Mouse (Mus musculus) CD4-positive helper T cell, adult 2 months (primary cell): ENCODE data around the gene Bbs9.

Experiments
- DNase-seq: peaks from one replicate; pipeline ENCODE4 v3.0.0-alpha.2; 2012; ENCODE audit warnings: low read depth, missing footprints, low spot score

Bbs9 gene

GRCm38 (mm10) chr9:22468170-22468898 lies 7.2 kb upstream of the Bbs9 start:
- DNase-seq = peak; percentile 92

DNA sequence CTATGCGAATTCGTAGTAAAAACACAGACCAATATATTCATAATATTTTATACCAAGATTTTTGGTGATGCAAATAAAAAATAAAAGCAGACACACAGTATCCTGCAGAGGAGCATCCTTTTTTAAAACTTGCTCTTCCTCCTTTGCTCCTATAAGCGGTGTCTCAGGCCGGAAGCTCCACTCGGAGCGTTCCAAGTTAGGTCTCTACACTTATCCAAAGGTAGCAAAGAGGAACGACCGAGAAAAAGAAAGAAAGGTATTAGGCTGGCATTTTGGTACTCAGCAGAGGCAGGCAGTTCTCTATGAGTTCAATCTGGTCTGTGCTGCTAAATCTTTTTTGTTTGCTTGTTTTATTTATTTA lies 6.6 kb upstream of the Bbs9 start:
- no peak for DNase-seq

- DNase-seq = no peak
These were observed 5.9 kb upstream of the Bbs9 start, which contains the start of gene Rp9 for GRCm38 (mm10) chr9:22469643-22470042. Gene Rp9, minus strand, starts transcription at chr9:22469743.

DNA sequence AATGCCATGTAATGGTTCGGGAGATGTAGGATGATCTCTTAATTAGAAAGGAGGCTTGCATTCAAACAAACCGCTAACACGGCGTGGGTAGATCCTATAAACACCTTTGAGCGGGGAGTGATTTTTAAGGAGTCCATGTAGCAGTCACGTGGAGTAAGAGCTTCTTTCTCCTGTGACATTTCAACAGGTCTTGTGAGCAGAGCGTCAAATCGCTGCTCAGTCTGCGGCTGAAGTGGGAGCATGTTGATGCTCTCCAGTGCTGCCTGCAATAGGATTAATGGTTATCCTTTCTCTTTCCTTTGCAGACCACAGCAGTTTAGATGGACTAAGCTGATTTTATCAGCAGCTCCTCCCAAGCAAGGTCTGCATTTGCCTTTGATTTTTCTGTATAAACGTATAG lies 750 bp downstream of the Bbs9 start:
- DNase-seq = peak; percentile 40

- DNase-seq = no peak
These were observed 3.4 kb downstream of the Bbs9 start for GRCm38 (mm10) chr9:22478946-22479345.

- DNase-seq = no peak
These were observed 8.5 kb downstream of the Bbs9 start for GRCm38 (mm10) chr9:22483866-22484561.

GRCm38 (mm10) chr9:22484562-22485308 lies 9.2 kb downstream of the Bbs9 start:
- no peak for DNase-seq

DNA sequence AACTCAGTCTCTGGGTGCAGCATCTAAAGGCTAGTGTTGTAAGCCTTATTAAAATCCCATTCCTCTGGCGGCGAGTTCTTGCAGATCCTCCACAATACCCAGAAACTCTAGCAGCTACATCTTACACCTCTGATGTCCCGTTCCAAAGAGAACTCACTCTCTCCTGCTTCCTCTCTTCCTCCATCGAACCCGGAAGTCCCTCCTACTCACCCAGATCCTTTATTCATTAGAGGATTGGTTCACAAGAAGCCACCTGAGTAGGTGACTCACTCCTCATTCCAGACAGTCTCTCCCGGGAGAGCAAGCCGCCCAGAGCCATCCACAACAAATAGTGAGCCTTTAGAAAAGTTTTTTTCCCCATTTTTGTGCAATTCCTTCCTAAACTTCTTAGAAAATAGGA lies 10.7 kb downstream of the Bbs9 start:
- no peak for DNase-seq

GRCm38 (mm10) chr9:22488963-22489362 lies 13.4 kb downstream of the Bbs9 start:
- no peak for DNase-seq

GRCm38 (mm10) chr9:22494203-22494807 lies 18.8 kb downstream of the Bbs9 start:
- no peak for DNase-seq

DNA sequence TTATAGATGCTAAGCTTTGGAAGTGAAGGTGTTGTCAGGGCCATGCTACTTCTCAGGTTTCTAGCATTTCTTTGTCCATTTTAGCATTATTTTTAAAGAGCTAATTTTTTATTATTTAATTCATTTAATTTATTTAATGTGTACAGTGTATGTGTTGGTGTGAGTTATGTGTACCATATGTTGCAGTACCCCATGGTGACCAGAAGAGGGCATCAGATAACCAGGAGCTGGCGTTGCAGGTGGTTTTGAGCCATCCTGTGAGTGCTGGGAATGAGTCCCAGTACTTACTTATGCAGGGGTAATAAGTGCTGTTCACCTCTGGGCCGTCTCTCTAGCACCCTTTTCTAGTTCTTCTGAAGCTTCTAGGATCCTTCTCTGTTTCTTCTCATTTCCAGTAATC lies 19.6 kb downstream of the Bbs9 start:
- DNase-seq = no peak

GRCm38 (mm10) chr9:22497021-22497767 lies 21.7 kb downstream of the Bbs9 start:
- DNase-seq = no peak

DNA sequence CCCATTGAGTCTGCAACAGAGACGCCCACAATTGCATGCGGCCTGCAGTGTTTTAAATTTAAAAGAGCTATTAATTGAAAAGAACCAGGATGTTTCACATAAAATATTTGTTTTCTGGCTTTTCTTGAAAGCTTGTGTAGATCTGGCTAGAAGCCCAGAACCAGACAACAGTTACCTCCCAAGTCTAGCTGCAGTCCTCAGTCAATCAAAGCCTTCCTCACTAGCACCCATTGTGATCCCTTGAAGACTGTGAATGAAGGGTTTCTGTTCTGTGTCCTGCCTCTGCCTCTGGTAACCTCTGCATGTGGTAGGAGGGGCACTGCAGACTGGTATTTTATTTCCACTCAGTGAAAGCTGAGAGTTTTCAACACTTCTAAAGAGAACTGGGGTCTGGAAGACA lies 27.5 kb downstream of the Bbs9 start:
- no peak for DNase-seq

DNA sequence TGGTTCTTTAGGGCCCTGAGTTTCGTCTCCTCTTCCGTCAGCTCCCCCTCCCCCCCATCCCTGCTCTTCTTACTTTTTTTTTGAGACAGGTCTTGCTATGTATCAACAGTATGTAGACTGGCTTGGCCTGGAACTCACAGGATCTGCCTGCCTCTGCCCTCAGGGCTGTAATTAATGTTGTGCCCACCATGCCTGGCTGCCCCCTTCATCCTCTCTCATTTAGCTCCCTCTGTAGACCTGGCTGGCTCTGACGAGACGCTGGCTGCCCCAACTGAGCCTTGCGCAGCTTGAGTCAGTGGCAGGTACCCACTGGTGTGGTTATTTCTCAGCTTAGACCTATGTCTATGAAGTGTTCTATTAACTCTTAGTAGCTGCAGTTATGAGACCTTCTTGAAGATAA lies 28.1 kb downstream of the Bbs9 start:
- DNase-seq = no peak

GRCm38 (mm10) chr9:22505574-22505973 lies 30.1 kb downstream of the Bbs9 start:
- no peak for DNase-seq

GRCm38 (mm10) chr9:22515076-22515475 lies 39.6 kb downstream of the Bbs9 start:
- DNase-seq = no peak

GRCm38 (mm10) chr9:22518394-22519041 lies 43.0 kb downstream of the Bbs9 start:
- peak; percentile 47 for DNase-seq

GRCm38 (mm10) chr9:22523460-22523859 lies 47.9 kb downstream of the Bbs9 start:
- no peak for DNase-seq

GRCm38 (mm10) chr9:22530734-22531489 lies 55.4 kb downstream of the Bbs9 start:
- no peak for DNase-seq

DNA sequence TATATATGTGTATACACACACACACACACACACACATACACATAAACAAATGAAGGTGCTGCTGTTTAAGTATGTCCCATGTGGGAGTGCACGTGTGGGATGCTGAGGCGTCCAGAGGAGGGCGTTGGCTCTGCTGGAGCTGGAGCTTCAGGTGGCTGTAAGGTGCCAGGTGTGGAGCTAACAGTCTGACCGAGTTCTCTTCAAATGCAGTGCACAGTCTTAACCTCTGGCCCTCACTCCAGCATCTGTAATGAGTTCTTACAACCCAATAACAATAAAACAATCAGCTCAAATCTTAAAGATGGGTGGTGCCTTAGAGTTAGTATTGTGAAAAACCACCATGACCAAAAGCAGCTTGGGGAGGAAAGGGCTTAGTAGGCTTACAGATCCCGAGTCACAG lies 56.6 kb downstream of the Bbs9 start:
- DNase-seq = no peak
